Mouse (Mus musculus): ENCODE measurements around the gene H2-M10.1.

DNA sequence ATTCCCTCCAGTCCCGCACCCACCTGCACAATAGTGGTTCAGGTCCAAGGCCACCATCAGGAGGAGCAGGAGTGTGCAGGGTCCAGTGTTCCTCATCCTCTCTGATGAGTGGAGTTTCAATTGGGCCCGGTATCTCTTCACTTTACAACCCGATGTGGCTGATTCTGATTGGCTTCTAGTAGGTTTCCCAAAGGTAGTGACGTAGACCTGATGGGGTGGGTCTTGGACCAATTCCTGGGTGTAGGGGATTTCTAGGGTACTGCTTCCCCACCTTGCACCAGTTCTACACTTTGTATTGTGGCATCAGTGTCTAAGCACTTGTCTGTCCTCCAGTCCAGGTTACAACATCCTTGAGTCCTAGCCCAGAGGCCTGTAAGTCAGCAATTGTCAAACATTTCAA, at the start of gene H2-M10.1:
- TF ChIP-seq TCF12 (IDR thresholded peaks at IDR 0.05; ENCODE audit: insufficient read depth, poor library complexity, severe bottlenecking) (no peak), POLR2A (IDR thresholded peaks at IDR 0.05; ENCODE audit: insufficient read length, low read depth) (peak; percentile 25), TCF3 (IDR thresholded peaks at IDR 0.05; ENCODE audit: insufficient read length, low read depth) (no peak), USF1 (IDR thresholded peaks at IDR 0.05; ENCODE audit: low read depth) (no peak), MAX (IDR thresholded peaks at IDR 0.05; ENCODE audit: low read depth) (no peak), CEBPB (IDR thresholded peaks at IDR 0.05; ENCODE audit: insufficient read depth, poor library complexity, severe bottlenecking) (no peak), POLR2AphosphoS2 (IDR thresholded peaks at IDR 0.05; ENCODE audit: insufficient read length, low read depth) (no peak)

Data from myocyte (in vitro differentiated cells).